Mouse (Mus musculus) small intestine, adult 2 months (tissue): ENCODE measurements around the gene Dhx57. TPM values are rescaled to one million over a fixed set of nuclear protein-coding genes. Genes with fewer than 3 reads are reported as not detected.
"Not testable (repeated sequence)": the region's sequence is repeated elsewhere in the genome, so short reads cannot be mapped to it uniquely, and the experiment has no call there.

Source experiments
- H3K27ac ChIP-seq: fragments of 200-500 bp; 2 replicates; pipeline ENCODE4 v1.5.1; 2012; ENCODE audit warnings: low read depth, low read length, control low read depth, inconsistent platforms; ENCODE audit not compliant: insufficient read depth
- H3K27me3 ChIP-seq: fragments of 200-500 bp; 2 replicates; pipeline ENCODE4 v1.6.1; 2012; ENCODE audit warnings: mild to moderate bottlenecking, moderate library complexity, low read length, inconsistent platforms; ENCODE audit not compliant: control insufficient read depth, insufficient read depth
- H3K36me3 ChIP-seq: fragments of 200-500 bp; 2 replicates; pipeline ENCODE4 v1.6.1; 2012; ENCODE audit warnings: mild to moderate bottlenecking, low read length, control low read depth, inconsistent platforms; ENCODE audit not compliant: control insufficient read depth, insufficient read depth
- H3K4me1 ChIP-seq: fragments of 200-500 bp; 2 replicates; pipeline ENCODE4 v1.6.1; 2012; ENCODE audit warnings: low read length, inconsistent platforms, mixed read lengths; ENCODE audit not compliant: control insufficient read depth, insufficient read depth, insufficient read length
- H3K4me3 ChIP-seq: fragments of 200-500 bp; 2 replicates; pipeline ENCODE4 v1.5.1; 2012; ENCODE audit warnings: low read depth, mild to moderate bottlenecking, control low read depth, inconsistent platforms, low read length, moderate library complexity
- CTCF ChIP-seq: fragments of 200-500 bp; IDR thresholded peaks from 2 replicates; pipeline ENCODE4 v1.5.1; 2012; ENCODE audit warnings: low read depth, mild to moderate bottlenecking, control low read depth, inconsistent platforms, low read length, moderate library complexity, mixed read lengths; ENCODE audit not compliant: insufficient replicate concordance, insufficient read length; ENCODE audit errors: extremely low read depth
- POLR2A ChIP-seq: fragments of 200-500 bp; IDR thresholded peaks from 2 replicates; pipeline ENCODE4 v1.6.1; 2012; ENCODE audit warnings: low read depth, mild to moderate bottlenecking, control low read depth, inconsistent platforms, low read length, moderate library complexity
- WGBS: fragments of 180-500 bp; shearing (Covaris S2); methylation state at CpG from one replicate; pipeline ENCODE4 v1.1.7; 2018; 5-methylcytosine and 5-hydroxymethylcytosine counted together
- polyA plus RNA-seq: library from polyadenylated mRNA; depleted of rRNA; stranded (reverse); fragments of >200 nt; gene quantifications from 2 replicates; pipeline ENCODE4 v1.2.3, GENCODE M21; 2012

The Dhx57 gene
- polyA plus RNA-seq, 1 experiment, result 4.6 TPM

GRCm38 (mm10) chr17:80221890-80222628 is 68.2 kb downstream of the Dhx57 start:
- Histone ChIP-seq H3K27ac (no peak overlapping the region), H3K4me3 (no peak overlapping the region), H3K36me3 (no peaks in the 10 kb centered on the region; the same call in none of the 2 replicates), H3K27me3 (no peaks in the 10 kb centered on the region), H3K4me1 (peaks cover 3% of the 10 kb centered on the region)
- 57% methylated on average over 3 of the region's 3 CpGs for WGBS
- no peak for TF ChIP-seq POLR2A
- TF ChIP-seq CTCF, result no peak

- Histone ChIP-seq H3K36me3 (no peaks in the 10 kb centered on the region), H3K4me1 (peaks cover 3% of the 10 kb centered on the region), H3K27me3 (no peaks in the 10 kb centered on the region), H3K27ac (no peak overlapping the region), H3K4me3 (no peak overlapping the region)
- no peak for TF ChIP-seq POLR2A
- no peak for TF ChIP-seq CTCF
- WGBS, result 76% methylated on average over 9 of the region's 9 CpGs
Observed at GRCm38 (mm10) chr17:80221202-80221601, 69.1 kb downstream of the Dhx57 start.

DNA sequence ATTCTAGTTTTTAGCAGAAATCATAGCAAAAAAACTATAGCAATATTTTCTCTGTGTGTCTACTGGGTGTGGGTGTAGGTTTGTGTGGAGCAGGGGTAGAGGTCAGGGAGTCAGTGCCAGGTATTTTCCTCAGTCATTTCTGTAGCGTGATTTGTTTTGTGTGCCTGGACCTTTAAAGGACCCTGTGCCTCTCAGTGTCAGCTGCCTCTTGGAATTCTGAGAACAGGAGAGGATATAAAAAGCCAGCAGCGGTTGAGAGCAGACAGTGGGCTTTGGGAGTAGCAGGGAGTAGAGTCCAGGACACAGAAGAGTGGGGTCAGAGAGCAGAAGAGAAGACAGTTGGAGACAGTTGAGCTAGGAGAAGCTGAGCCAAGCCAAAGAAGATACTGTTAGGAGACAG is 70.1 kb downstream of the Dhx57 start:
- H3K27ac ChIP-seq, result no peak overlapping the region
- TF ChIP-seq CTCF (no peak), POLR2A (no peak)
- H3K36me3 ChIP-seq, result no peaks in the 10 kb centered on the region
- no peaks in the 10 kb centered on the region for H3K27me3 ChIP-seq
- 72% methylated on average over 2 of the region's 2 CpGs for WGBS
- no peak overlapping the region for H3K4me3 ChIP-seq
- H3K4me1 ChIP-seq, result peaks cover 3% of the 10 kb centered on the region

- H3K27ac ChIP-seq, H3K27me3 ChIP-seq, H3K4me1 ChIP-seq, H3K36me3 ChIP-seq, H3K4me3 ChIP-seq: not testable (repeated sequence)
- WGBS, result 94% methylated on average over 4 of the region's 4 CpGs
Observed at GRCm38 (mm10) chr17:80213998-80214397, 76.3 kb downstream of the Dhx57 start.

DNA sequence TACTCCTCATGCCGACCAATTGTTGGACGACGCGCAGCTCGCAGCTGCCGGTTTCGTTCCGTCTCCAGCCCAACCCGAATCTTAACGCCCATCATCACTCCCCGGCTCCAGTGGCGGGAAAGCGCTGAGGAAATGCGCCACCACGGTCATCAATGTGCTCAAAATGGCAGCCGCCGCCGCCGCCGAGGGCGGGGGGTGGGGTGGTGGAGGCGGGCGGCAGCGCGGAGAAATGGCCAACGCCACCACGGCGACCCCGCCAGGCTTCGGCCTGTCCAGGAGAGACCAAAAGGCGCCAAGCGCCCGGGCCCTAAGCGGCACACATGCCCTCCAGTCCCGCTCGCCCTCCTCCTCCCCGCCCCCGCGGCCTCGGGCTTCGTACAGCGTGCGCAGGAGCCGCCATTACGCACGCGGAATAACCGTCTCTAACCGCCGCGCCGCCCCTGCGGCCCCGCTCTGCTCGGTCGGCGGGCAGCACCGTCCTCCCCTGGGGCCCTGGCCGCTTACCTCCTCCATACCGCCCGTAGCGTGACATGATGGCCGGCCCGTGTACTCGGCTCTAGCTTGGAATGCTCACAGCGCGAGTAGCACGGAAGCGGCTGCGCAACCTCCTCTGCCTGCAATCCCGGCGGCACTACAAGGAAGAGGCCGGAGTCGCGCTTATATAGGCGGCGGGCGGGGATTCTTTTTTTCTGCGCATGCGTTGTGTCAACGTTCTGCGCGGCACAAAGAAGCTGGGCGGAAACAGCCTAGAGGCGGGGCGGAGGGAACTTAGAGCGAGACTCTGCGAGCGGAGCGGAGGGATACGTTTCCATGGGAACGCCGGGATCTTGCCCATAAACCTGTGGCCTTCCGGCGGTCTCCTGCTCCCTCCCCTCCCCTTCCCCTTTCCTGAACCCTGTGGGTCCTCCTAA is 83.3 kb downstream of the Dhx57 start, which contains the start of the genes Srsf7 and Ttc39d:
TSS of gene Srsf7 (minus strand) at position 637 of the 911 bp plus-strand sequence.
TSS of gene Ttc39d (plus strand) at position 790 of the 911 bp plus-strand sequence.
- Histone ChIP-seq H3K4me1 (no peaks in the 10 kb centered on the region), H3K27me3 (no peaks in the 10 kb centered on the region), H3K27ac (peak within 1 kb of the TSS; percentile 86), H3K36me3 (peaks cover 24% of the 10 kb centered on the region), H3K4me3 (peak within 1 kb of the TSS; percentile 95)
- under 1% methylated on average over 94 of the region's 95 CpGs for WGBS
- TF ChIP-seq CTCF (no peak), POLR2A (peak; percentile 100)

DNA sequence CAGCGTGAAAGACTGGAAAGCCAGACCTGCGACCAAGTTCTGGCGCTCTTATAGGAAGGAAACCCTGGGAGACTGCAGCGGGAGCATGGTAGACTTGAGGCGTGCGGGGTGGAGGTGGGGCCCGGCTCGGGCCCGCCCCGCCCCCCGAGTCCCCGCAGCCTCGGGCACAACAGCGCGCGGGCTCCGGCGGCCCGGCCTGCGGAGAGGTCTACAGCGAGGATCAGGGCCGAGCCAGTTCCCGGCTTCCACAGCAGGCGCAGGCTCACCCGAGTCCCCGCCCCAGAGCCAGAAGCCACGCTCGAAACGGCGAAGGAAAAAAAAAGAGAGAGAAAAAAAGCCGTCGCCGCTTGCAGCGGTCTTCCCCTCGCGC is 84.0 kb downstream of the Dhx57 start:
- TF ChIP-seq POLR2A, result no peak
- TF ChIP-seq CTCF, result no peak
- H3K4me1 ChIP-seq, result no peaks in the 10 kb centered on the region
- peak overlapping the region; percentile 80 for H3K27ac ChIP-seq
- H3K27me3 ChIP-seq, result no peaks in the 10 kb centered on the region
- H3K36me3 ChIP-seq, result peaks cover 27% of the 10 kb centered on the region
- peak overlapping the region; percentile 95 for H3K4me3 ChIP-seq
- WGBS, result 0% methylated on average over 36 of the region's 36 CpGs

DNA sequence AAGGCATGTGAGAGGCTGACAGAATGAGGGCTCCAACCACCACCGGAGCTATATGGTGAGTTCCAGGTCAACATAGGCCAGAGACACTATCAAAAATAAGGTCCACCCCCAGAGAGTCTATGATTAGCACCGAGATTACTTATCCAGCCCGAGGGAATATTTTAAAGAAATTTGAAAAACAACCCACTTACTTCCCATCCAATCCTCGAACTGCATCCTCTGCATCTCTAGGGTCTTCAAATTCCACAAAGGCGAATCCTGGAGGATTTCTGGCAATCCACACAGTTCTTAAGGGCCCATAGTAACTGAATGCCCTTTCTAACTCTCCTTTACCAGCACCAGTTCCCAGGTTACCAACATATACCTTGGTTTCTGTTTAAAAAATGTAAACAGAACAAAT is 84.6 kb downstream of the Dhx57 start:
- Histone ChIP-seq H3K27ac (no peak overlapping the region), H3K27me3 (no peaks in the 10 kb centered on the region), H3K36me3 (peaks cover 31% of the 10 kb centered on the region), H3K4me3 (no peak overlapping the region; the same call in 1 of the 2 replicates), H3K4me1 (no peaks in the 10 kb centered on the region)
- no peak for TF ChIP-seq CTCF
- no peak for TF ChIP-seq POLR2A
- under 1% methylated on average over 5 of the region's 5 CpGs for WGBS
